Mouse (Mus musculus) liver, adult (tissue): ENCODE measurements around the gene Klrb1b.
A peak's percentile ranks its signal among the peaks of the same experiment; 100 is the strongest.

Experiments
- GATA4 ChIP-seq: IDR thresholded peaks from 2 replicates; pipeline ENCODE4 v1.6.1; 2014; ENCODE audit warnings: mild to moderate bottlenecking, low read length; ENCODE audit not compliant: insufficient replicate concordance

Klrb1b gene

DNA sequence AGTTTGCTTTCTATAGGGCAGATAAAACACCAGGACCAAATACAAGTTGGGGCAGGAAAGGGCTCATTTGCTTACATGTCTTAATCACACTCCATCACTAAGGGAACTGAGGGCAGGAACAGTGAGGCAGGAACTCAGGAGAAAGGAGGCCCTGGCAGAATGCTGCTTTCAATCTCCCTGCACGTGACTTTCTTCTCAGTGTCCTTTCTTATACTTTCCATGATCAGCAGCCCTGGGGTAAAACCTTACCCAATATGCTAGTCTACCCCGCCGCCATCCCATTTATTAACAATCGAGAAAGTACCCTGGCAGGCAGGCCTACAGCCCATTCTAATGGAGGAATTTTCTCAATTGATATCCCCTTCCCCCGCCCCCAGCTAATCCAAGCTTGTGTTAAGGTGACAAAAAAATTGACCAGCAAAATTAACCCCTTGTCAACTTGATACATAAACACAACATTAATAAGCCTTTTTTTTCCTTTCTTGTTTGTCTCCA, 18.5 kb upstream of the Klrb1b start:
- no peak for TF ChIP-seq GATA4

DNA sequence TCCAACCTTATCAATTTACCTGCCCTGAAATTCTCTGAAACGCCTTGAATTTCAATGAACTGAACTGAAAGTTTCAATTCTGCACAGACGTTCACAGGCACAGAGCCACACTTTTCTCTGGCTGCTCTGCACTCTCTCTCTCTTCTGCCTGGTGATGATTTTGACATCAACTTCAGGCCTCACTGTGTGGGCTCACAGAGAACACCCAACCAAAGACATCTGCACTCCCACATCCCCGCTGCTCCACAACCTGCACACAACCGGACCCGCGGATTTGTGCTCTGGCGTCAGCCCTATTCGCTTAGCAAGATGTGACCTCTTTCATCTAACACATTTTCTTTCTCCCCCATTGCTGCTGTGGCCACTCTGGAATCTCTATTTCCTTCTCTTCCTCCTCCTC, 18.0 kb upstream of the Klrb1b start:
- no peak for TF ChIP-seq GATA4

DNA sequence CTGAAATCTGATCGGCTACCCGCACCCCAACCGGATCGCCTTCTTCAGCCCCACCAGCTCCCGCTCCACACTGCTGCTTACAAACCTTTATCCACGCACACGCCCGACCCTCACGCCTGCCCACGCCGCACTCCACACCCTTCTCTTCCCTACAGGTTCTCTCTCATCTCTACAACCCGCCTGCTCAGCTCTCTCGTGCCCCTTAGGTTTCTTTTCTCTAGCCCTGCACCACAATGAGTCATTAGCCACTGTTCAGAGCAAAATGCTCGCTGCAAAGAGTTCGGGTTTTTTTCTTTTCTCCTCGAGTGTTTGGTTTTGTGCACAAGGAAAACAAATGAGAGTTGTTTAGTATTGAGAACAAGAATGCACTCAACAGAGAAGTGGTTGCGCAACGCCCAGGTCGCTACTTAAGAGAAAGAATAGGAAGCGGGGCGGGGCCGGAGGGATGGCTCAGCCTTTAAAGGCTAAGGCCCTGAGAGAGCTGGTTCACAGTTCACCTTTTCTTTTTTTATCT, 17.4 kb upstream of the Klrb1b start:
- TF ChIP-seq GATA4, result no peak

DNA sequence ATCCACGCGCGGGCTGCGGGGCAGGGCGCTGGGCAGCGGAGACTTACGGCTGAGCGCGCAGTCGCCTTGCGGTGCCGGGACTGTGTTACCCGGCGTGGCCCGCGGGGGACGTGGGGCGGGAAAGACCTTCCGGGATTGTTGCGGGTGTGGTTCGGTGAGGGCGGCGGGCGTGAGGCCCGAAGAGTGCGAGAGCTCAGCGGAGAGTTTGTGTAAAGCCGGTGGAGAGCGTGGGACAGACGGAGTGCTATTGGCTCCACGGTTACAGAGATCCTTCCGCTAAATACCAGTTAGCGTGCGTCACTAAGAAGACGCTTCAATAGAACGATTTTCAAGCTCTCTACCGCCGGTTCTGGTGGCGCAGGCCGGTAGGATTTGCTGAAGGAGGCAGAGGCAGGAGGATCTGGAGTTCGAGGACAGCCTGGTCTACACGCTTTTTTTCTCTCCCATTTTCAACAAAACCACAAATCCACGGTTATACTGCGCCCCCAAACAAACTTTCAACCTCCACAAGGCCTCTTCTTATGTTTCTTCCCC, 16.9 kb upstream of the Klrb1b start:
- TF ChIP-seq GATA4, result no peak; the same call in 1 of the 2 replicates

DNA sequence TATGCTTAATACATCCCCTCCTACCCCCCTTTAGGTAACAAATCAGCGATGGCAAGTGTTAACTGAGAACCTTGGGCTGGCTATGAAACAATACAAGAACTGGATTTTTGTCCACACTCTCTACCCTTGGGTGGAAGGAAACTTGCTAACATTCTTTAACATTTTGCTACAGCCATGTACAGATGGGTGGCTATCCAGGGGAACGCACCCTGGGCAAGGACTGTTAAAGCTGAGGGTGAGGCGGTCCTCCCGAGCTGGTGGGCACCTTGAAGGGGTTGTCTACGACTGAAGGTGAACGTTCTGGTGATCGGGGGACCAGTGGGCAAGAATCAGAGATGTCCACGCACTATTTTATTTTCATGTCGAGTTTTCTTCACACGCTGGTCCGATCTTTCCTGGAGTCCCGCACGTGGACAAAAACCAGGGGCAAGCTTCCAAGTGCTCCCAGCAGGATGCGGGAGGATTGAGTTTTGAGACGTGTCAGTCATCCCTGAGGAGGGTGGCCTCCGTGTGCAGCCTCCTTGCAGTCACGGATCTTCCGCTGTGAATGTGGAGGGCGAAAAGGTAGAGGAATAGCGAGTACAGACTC, 16.3 kb upstream of the Klrb1b start:
- no peak for TF ChIP-seq GATA4

DNA sequence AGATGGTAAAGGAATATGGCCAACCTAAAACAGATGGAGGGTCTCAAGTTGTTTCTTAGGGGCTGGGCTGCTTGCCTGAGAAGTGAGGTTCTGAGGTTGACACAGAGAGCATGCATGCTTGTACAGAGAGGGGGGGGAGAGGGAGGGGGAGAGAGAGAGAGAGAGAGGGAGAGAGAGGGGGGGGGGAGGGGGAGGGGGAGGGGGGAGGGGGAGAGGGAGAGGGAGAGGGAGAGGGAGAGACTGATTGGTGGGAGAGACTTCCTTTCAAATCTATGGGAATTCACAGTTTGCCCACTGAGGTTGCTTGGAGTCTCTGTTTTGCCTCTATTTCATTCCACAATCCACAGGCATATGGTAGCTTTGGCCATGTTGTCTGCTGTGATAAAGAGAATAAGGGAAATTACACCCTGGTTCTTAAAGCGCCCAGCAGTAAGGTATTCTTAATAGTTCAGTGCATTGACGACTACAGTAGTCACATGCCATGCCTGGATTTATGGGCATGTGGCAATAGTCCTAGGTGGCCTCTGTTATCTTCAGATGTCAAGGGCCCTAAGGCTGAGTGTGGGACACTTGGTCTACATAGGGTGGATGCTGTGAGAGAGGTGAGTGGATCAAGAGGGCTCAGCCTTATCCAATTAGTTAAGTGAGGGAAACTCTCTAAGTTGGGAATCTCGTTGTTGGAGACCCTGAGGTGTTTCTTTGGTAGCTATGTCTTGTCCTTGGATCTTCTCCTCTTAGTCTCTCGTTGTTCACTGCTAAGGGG, 15.4 kb upstream of the Klrb1b start:
- TF ChIP-seq GATA4, result no peak

- TF ChIP-seq GATA4, result no peak
Observed at GRCm38 (mm10) chr6:128839921-128840320, 13.8 kb upstream of the Klrb1b start.

GRCm38 (mm10) chr6:128839266-128839771, 13.2 kb upstream of the Klrb1b start:
- TF ChIP-seq GATA4, result no peak

- TF ChIP-seq GATA4, result no peak
Observed at GRCm38 (mm10) chr6:128838342-128839265, 12.5 kb upstream of the Klrb1b start.

- TF ChIP-seq GATA4, result no peak
Observed at GRCm38 (mm10) chr6:128837454-128838341, 11.6 kb upstream of the Klrb1b start.

GRCm38 (mm10) chr6:128836955-128837334, 10.8 kb upstream of the Klrb1b start:
- no peak for TF ChIP-seq GATA4

GRCm38 (mm10) chr6:128836191-128836954, 10.2 kb upstream of the Klrb1b start:
- TF ChIP-seq GATA4, result no peak

DNA sequence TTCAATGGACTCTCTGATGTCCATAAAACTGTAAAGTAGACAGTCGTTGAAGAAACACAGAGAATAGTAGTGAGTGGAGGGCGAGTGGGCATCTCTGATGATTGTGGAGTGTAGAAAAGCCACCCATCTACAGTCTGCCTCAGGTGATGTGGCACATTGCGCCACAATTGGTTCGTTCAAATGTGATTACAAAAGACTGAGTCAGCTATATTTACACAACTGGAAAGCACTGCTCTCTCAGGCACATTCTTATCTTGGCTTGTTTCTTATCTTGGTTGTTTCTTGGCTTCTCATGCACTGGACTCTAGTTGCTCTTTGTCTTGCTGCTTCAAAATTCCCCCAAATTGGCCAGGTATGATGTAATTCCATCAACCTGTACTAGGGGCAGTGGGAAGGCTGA, 9.4 kb upstream of the Klrb1b start:
- TF ChIP-seq GATA4, result 0 out of 2 replicates have a peak, but pooled peaks have one; percentile 27
